Mouse (Mus musculus) c-Kit-positive CD71-positive TER-119-positive erythroid progenitor cells, embryonic 14.5 days (primary cell): ENCODE results near the gene 4930562C15Rik.

Source experiments
- DNase-seq: peaks from one replicate; pipeline ENCODE4 v3.0.0-alpha.2; 2013; ENCODE audit warnings: low spot score

Gene 4930562C15Rik

DNA sequence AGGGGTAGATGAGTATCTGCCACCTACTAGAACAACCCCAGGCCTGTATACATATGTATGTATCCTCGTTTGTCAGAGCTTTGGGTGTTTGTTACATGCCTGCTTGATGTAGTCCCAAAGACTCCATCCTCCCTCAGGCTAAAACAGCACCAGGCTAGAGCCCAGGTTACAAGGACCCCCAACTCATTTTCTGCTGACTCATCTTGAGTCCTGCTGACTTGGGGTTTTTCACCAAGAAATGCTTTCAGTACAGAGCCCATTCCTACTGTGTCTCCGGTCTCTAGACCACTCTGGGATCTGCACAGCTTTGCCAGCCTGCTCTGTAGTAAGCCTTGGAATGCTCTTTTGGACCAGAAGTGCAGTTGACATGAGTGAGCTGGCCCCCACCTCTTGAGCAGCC is 81.4 kb downstream of the 4930562C15Rik start:
- DNase-seq, result no peak
